Mouse (Mus musculus): Measurements from ENCODE around the gene Sephs2. TPM values are rescaled to one million over a fixed set of nuclear protein-coding genes. Genes with fewer than 3 reads are reported as not detected.

The Sephs2 gene
- polyA plus RNA-seq, 1 experiment from 2014 or later = 59.1 TPM

- Histone ChIP-seq H3K27me3 (no peaks in the 10 kb centered on the region), H3K36me3 (no peaks in the 10 kb centered on the region), H3K4me2 (no peak overlapping the region), H3K27ac (no peak overlapping the region), H3K4me1 (no peaks in the 10 kb centered on the region), H3K9me3 (0 out of 2 replicates have a peak, but pooled peaks cover 6% of the 10 kb centered on the region), H3K9ac (no peak overlapping the region), H3K4me3 (no peak overlapping the region)
- ATAC-seq (ENCODE audit: insufficient number of reproducible peaks, low FRiP score, low TSS enrichment, low read depth) = no peak
- 67% methylated on average over 1 of the region's 1 CpGs for WGBS
These were observed 14.1 kb upstream of the Sephs2 start for GRCm38 (mm10) chr7:127287940-127288339.

DNA sequence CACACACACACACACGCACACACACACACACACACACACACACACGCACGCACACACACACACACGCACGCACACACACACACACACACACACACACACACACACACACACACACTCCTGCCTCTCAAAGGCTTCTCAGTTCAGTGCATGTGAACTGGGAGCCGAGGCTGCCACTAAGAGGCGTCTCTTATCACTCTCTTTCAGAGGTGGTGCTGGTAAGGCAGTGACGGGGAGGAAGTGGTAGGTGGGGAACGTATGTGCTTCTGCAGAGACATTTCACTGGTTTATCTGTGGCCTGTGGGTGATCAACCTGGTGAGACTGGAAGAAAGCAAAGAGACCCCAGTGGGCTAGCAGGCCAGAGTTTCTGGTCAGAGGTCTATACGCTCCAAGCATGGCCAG, 11.3 kb upstream of the Sephs2 start:
- no peaks in the 10 kb centered on the region for H3K36me3 ChIP-seq
- no peak overlapping the region for H3K4me2 ChIP-seq
- H3K27me3 ChIP-seq = no peaks in the 10 kb centered on the region
- 70% methylated on average over 9 of the region's 10 CpGs for WGBS
- 0 out of 2 replicates have a peak, but pooled peaks cover 6% of the 10 kb centered on the region for H3K9me3 ChIP-seq
- H3K9ac ChIP-seq = no peak overlapping the region
- no peaks in the 10 kb centered on the region for H3K4me1 ChIP-seq
- no peak overlapping the region for H3K27ac ChIP-seq
- no peak for ATAC-seq (ENCODE audit: insufficient number of reproducible peaks, low FRiP score, low TSS enrichment, low read depth)
- H3K4me3 ChIP-seq = no peak overlapping the region

GRCm38 (mm10) chr7:127282190-127282589, 8.3 kb upstream of the Sephs2 start:
- H3K27ac ChIP-seq = no peak overlapping the region
- H3K9me3 ChIP-seq = no peaks in the 10 kb centered on the region
- H3K4me3 ChIP-seq = no peak overlapping the region
- no peak overlapping the region for H3K4me2 ChIP-seq
- no peaks in the 10 kb centered on the region for H3K36me3 ChIP-seq
- no peak overlapping the region for H3K9ac ChIP-seq
- no peaks in the 10 kb centered on the region for H3K4me1 ChIP-seq
- ATAC-seq (ENCODE audit: insufficient number of reproducible peaks, low FRiP score, low TSS enrichment, low read depth) = no peak
- H3K27me3 ChIP-seq = no peaks in the 10 kb centered on the region
- 90% methylated on average over 2 of the region's 2 CpGs for WGBS

DNA sequence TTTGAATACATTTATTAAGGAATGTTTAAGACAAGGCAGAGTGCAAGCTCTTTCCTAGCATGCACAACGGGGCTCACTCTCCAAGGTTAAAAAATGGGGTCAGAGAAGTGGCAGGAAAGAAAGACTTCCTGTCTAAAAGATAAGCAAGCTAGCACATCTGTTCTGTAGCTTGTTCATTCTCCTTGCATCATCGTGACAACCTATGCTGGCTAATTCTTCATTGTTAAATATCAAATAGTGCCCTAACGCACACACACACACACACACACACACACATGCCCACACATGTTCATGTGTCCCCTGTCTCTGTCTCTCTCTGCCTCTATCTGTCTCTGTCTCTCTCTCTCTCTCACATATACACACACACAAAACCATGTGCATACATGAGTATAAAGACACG, 7.3 kb upstream of the Sephs2 start:
- Histone ChIP-seq H3K9me3 (no peaks in the 10 kb centered on the region), H3K27me3 (no peaks in the 10 kb centered on the region), H3K9ac (no peak overlapping the region), H3K4me3 (no peak overlapping the region), H3K4me1 (no peaks in the 10 kb centered on the region), H3K27ac (no peak overlapping the region), H3K4me2 (no peak overlapping the region), H3K36me3 (no peaks in the 10 kb centered on the region)
- 65% methylated on average over 4 of the region's 4 CpGs for WGBS
- ATAC-seq (ENCODE audit: insufficient number of reproducible peaks, low FRiP score, low TSS enrichment, low read depth) = no peak

DNA sequence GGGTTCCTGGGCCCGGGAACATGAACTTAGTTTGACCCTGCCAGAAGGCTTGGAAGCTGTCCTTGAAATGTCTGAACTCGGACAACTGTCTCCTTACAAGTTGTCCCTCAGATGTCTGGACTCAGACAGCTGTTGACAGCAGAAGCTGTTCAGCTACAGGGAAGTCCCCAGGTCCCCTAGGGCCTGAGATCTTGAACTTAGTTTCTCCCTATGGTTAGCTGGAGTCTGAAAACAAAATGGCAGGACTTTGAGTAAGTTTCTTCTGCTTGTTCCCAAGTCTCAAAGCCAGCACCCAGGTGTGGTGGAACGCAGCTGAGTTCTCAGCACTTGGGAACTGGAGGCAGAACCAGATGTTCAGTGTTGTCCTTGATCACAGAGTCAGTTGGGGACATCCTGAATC, 6.2 kb upstream of the Sephs2 start:
- Histone ChIP-seq H3K27me3 (no peaks in the 10 kb centered on the region), H3K9ac (no peak overlapping the region), H3K4me1 (no peaks in the 10 kb centered on the region), H3K4me3 (no peak overlapping the region), H3K36me3 (no peaks in the 10 kb centered on the region), H3K9me3 (no peaks in the 10 kb centered on the region), H3K27ac (no peak overlapping the region), H3K4me2 (no peak overlapping the region)
- ATAC-seq (ENCODE audit: insufficient number of reproducible peaks, low FRiP score, low TSS enrichment, low read depth) = no peak
- WGBS = 73% methylated on average over 3 of the region's 3 CpGs

DNA sequence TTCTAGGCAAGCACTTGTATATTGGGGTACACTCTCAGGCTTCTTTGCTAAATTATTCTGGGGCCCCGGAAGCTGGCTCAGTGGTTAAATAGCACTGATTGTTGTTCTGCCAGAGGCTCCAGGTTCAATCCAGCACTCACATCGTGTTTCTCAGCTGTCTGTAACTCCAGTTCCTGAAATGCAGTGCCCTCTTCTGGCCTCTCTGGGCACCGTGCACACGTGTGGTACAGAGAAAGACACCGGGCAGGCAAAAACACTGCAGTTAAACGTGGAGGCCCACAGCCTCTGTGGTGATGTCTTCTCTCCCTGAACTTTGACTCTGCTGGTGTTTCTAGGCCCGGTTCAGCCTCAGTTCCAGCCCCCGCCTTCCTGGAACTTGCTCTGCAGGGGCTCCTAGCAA, 4.5 kb upstream of the Sephs2 start:
- Histone ChIP-seq H3K4me2 (no peak overlapping the region), H3K9me3 (no peaks in the 10 kb centered on the region), H3K27ac (no peak overlapping the region), H3K9ac (no peak overlapping the region), H3K4me1 (peaks cover 5% of the 10 kb centered on the region; the same call in 1 of the 2 replicates), H3K4me3 (no peak overlapping the region), H3K27me3 (no peaks in the 10 kb centered on the region), H3K36me3 (no peaks in the 10 kb centered on the region)
- ATAC-seq (ENCODE audit: insufficient number of reproducible peaks, low FRiP score, low TSS enrichment, low read depth) = 0 out of 2 replicates have a peak, but pooled peaks have one; percentile 38
- 25% methylated on average over 8 of the region's 8 CpGs for WGBS

GRCm38 (mm10) chr7:127276519-127276961, 2.7 kb upstream of the Sephs2 start:
- H3K27ac ChIP-seq = no peak overlapping the region
- ATAC-seq (ENCODE audit: insufficient number of reproducible peaks, low FRiP score, low TSS enrichment, low read depth) = no peak
- WGBS = 50% methylated on average over 5 of the region's 5 CpGs
- H3K27me3 ChIP-seq = no peaks in the 10 kb centered on the region
- peaks cover 16% of the 10 kb centered on the region for H3K4me1 ChIP-seq
- H3K36me3 ChIP-seq = peaks cover 3% of the 10 kb centered on the region
- no peak overlapping the region for H3K9ac ChIP-seq
- no peak overlapping the region for H3K4me2 ChIP-seq
- no peaks in the 10 kb centered on the region for H3K9me3 ChIP-seq
- no peak overlapping the region for H3K4me3 ChIP-seq

DNA sequence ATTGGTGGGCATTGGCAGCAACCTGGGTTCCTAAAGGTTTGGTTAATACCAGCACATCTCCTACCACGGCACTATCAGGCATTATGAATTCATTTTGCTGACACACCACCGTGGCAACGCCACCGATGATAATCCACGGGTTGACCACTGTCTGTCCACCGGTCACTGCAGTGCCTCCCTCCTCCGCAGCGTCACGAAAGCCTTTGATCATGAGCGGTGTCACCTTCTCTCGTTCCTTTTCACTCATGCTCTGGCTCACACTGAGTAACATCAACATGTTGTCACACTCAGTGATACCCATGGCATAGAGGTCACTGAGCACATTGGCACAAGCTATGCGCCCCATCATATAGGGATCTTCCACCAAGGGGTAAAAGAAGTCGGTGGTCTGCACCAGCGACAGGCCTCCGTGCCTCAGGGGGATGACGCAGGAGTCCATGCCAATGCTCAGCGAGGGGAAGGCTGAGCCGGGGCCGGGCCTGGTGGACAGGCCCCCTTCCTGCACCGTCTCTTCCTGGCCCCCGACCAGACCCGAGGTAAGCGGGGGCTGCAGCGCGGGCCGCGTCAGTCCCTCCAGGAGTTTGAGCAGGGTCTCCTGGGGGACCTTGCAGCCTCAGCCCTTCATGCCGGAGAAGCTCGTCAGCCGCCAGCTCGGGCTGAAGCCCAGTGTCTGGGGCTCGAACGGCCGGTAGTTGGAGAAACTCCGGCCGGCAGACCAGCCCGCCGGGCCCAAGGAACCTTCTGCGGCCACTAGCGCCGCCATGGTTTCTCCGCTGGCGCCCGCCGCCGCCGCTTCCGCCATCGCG, 534 bp downstream of the Sephs2 start:
- 15% methylated on average over 50 of the region's 50 CpGs for WGBS
- H3K9me3 ChIP-seq = no peaks in the 10 kb centered on the region
- H3K27ac ChIP-seq = peak overlapping the region; percentile 90
- peak overlapping the region; percentile 91 for H3K4me2 ChIP-seq
- H3K4me3 ChIP-seq = peak overlapping the region; percentile 96
- H3K27me3 ChIP-seq = no peaks in the 10 kb centered on the region
- 0 out of 2 replicates have a peak, but pooled peaks have one; percentile 46 for ATAC-seq (ENCODE audit: insufficient number of reproducible peaks, low FRiP score, low TSS enrichment, low read depth)
- peaks cover 16% of the 10 kb centered on the region for H3K4me1 ChIP-seq
- peak overlapping the region; percentile 96 for H3K9ac ChIP-seq
- H3K36me3 ChIP-seq = peaks cover 23% of the 10 kb centered on the region

- H3K9ac ChIP-seq = no peak overlapping the region
- no peak for ATAC-seq (ENCODE audit: insufficient number of reproducible peaks, low FRiP score, low TSS enrichment, low read depth)
- H3K4me1 ChIP-seq = peaks cover 16% of the 10 kb centered on the region
- no peaks in the 10 kb centered on the region for H3K27me3 ChIP-seq
- no peaks in the 10 kb centered on the region for H3K9me3 ChIP-seq
- no peak overlapping the region for H3K4me2 ChIP-seq
- 96% methylated on average over 15 of the region's 15 CpGs for WGBS
- peak overlapping the region; percentile 96; the same call in 1 of the 2 replicates for H3K4me3 ChIP-seq
- peaks cover 23% of the 10 kb centered on the region for H3K36me3 ChIP-seq
- no peak overlapping the region for H3K27ac ChIP-seq
These were observed 1.3 kb downstream of the Sephs2 start for GRCm38 (mm10) chr7:127272566-127272965.

GRCm38 (mm10) chr7:127271093-127271492, 2.8 kb downstream of the Sephs2 start:
- Histone ChIP-seq H3K9me3 (no peaks in the 10 kb centered on the region), H3K4me3 (no peak overlapping the region), H3K27me3 (no peaks in the 10 kb centered on the region), H3K4me2 (no peak overlapping the region), H3K9ac (no peak overlapping the region), H3K27ac (no peak overlapping the region), H3K4me1 (peaks cover 16% of the 10 kb centered on the region), H3K36me3 (peaks cover 23% of the 10 kb centered on the region)
- WGBS = 93% methylated on average over 4 of the region's 4 CpGs
- no peak for ATAC-seq (ENCODE audit: insufficient number of reproducible peaks, low FRiP score, low TSS enrichment, low read depth)

- no peak overlapping the region for H3K9ac ChIP-seq
- no peak overlapping the region for H3K27ac ChIP-seq
- no peak overlapping the region for H3K4me3 ChIP-seq
- no peak for ATAC-seq (ENCODE audit: insufficient number of reproducible peaks, low FRiP score, low TSS enrichment, low read depth)
- no peaks in the 10 kb centered on the region for H3K27me3 ChIP-seq
- no peak overlapping the region for H3K4me2 ChIP-seq
- H3K36me3 ChIP-seq = peaks cover 23% of the 10 kb centered on the region
- 91% methylated on average over 5 of the region's 5 CpGs for WGBS
- no peaks in the 10 kb centered on the region for H3K9me3 ChIP-seq
- H3K4me1 ChIP-seq = peaks cover 16% of the 10 kb centered on the region
These were observed 3.2 kb downstream of the Sephs2 start for GRCm38 (mm10) chr7:127270666-127271065.

DNA sequence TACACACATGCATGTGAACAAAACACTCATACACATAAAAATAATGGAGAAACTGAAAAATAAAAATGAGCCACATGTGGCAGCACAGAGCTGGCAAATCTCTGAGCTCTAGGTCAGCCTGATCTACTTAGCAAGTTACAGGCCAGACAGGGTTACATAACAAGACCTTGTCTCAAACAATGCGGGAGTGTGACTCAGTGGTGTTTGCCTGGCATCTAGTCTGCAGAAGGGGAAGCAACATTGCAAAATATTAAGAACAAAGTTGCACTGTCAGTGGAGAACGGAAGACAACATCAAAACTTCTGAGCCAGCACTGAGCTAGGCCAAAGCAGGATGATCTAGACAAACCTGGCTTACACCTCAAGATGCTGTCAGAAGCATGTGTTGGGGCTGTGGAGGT, 3.6 kb downstream of the Sephs2 start:
- peaks cover 16% of the 10 kb centered on the region for H3K4me1 ChIP-seq
- H3K9ac ChIP-seq = no peak overlapping the region
- H3K9me3 ChIP-seq = no peaks in the 10 kb centered on the region
- no peak overlapping the region for H3K4me3 ChIP-seq
- H3K27me3 ChIP-seq = no peaks in the 10 kb centered on the region
- WGBS = 83% methylated on average over 2 of the region's 2 CpGs
- no peak overlapping the region for H3K4me2 ChIP-seq
- peaks cover 23% of the 10 kb centered on the region for H3K36me3 ChIP-seq
- no peak overlapping the region for H3K27ac ChIP-seq
- no peak for ATAC-seq (ENCODE audit: insufficient number of reproducible peaks, low FRiP score, low TSS enrichment, low read depth)

Measured in limb, embryonic 15.5 days (tissue).